Mouse (Mus musculus) testis, adult 2 months (tissue): ENCODE measurements around the gene Itpr2.

Experiments used
- CTCF ChIP-seq: fragments of 200-500 bp; IDR thresholded peaks from 2 replicates; pipeline ENCODE4 v1.5.1; 2012; ENCODE audit warnings: low read depth, mild to moderate bottlenecking, inconsistent platforms, low read length, moderate library complexity; ENCODE audit not compliant: control insufficient read depth, insufficient read depth, insufficient replicate concordance
- POLR2A ChIP-seq: fragments of 200-500 bp; IDR thresholded peaks from 2 replicates; pipeline ENCODE4 v1.6.1; 2012; ENCODE audit warnings: low read depth, mild to moderate bottlenecking, inconsistent platforms, low read length, moderate library complexity; ENCODE audit not compliant: control insufficient read depth

GRCm38 (mm10) chr6:146110425-146110824, 391.6 kb downstream of the Itpr2 start:
- no peak for TF ChIP-seq CTCF
- no peak for TF ChIP-seq POLR2A
